Mouse (Mus musculus) hindlimb bud, embryonic 11.5 days (tissue): ENCODE measurements around the gene Dlgap3.

Experiments used
- DNase-seq: peaks from one replicate; pipeline ENCODE4 v3.0.0-alpha.2; 2012; ENCODE audit warnings: low read depth, low spot score; ENCODE audit errors: extremely low spot score

Gene Dlgap3

GRCm38 (mm10) chr4:127258186-127258897 lies 89.3 kb downstream of the Dlgap3 start:
- no peak for DNase-seq

GRCm38 (mm10) chr4:127261601-127262000 lies 92.6 kb downstream of the Dlgap3 start:
- no peak for DNase-seq

- DNase-seq: no peak
These were observed 94.6 kb downstream of the Dlgap3 start for GRCm38 (mm10) chr4:127263438-127264182.

DNA sequence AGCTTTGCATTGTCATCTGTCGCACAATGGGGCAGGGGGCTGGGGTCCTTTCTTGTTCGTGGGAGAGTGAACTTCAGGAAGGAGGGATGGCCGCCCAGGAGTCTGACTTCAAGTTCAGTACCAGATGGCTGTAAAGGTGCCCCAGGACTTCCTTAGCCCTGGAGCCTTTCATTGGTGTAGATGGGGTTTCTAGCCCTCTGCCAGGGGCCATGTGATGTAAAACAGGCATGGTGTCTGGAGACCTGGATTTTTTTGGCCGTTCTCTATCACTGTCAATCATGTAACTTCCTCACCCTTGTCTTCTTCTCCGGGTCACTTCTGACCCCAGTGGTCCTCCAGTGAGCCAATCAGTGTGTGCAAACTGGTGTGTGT lies 95.2 kb downstream of the Dlgap3 start:
- no peak for DNase-seq

GRCm38 (mm10) chr4:127278451-127279001 lies 109.5 kb downstream of the Dlgap3 start:
- DNase-seq: no peak

GRCm38 (mm10) chr4:127279241-127279640 lies 110.2 kb downstream of the Dlgap3 start:
- no peak for DNase-seq
